Mouse (Mus musculus) limb, embryonic 10.5 days (tissue): ENCODE results near the gene Siglec1. TPM values are rescaled to one million over a fixed set of nuclear protein-coding genes. Genes with fewer than 3 reads are reported as not detected.
A peak's percentile ranks its signal among the peaks of the same experiment; 100 is the strongest.
"Not testable (repeated sequence)": the region's sequence is repeated elsewhere in the genome, so short reads cannot be mapped to it uniquely, and the experiment has no call there.

Source experiments
- DNase-seq: peaks from one replicate; pipeline ENCODE4 v3.0.0-alpha.2; 2017; ENCODE audit warnings: low spot score
- H3K27ac ChIP-seq: fragments of 300-500 bp; sonication (generic); 2 replicates; pipeline ENCODE4 v1.5.1; 2016; ENCODE audit warnings: mild to moderate bottlenecking
- H3K27me3 ChIP-seq: fragments of 300-500 bp; sonication (generic); 2 replicates; pipeline ENCODE4 v1.6.1; 2016; ENCODE audit warnings: low read depth, mild to moderate bottlenecking; ENCODE audit not compliant: poor library complexity, severe bottlenecking
- H3K36me3 ChIP-seq: fragments of 300-500 bp; sonication (generic); 2 replicates; pipeline ENCODE4 v1.6.1; 2016; ENCODE audit warnings: mild to moderate bottlenecking, moderate library complexity
- H3K4me1 ChIP-seq: fragments of 300-500 bp; sonication (generic); 2 replicates; pipeline ENCODE4 v1.6.1; 2016
- H3K4me3 ChIP-seq: fragments of 300-500 bp; sonication (generic); 2 replicates; pipeline ENCODE4 v1.5.1; 2016; ENCODE audit warnings: mild to moderate bottlenecking, moderate library complexity
- H3K9me3 ChIP-seq: fragments of 300-500 bp; sonication (generic); replicated peaks from 2 replicates; pipeline ENCODE4 v1.6.1; 2016; ENCODE audit warnings: mild to moderate bottlenecking
- WGBS: fragments of 180-500 bp; shearing (Covaris S2); methylation state at CpG from one replicate; pipeline ENCODE4 v1.1.7; 2016; 5-methylcytosine and 5-hydroxymethylcytosine counted together
- polyA plus RNA-seq: library from polyadenylated mRNA; unstranded; fragments of >200 nt; fragmentation: Nextera tagmentation; extraction: Ambion mirVana; gene quantifications from 2 replicates; pipeline ENCODE4 v1.2.1, GENCODE M21; 2016

Siglec1 gene
- polyA plus RNA-seq, 1 experiment from 2014 or later = 0.09 TPM

DNA sequence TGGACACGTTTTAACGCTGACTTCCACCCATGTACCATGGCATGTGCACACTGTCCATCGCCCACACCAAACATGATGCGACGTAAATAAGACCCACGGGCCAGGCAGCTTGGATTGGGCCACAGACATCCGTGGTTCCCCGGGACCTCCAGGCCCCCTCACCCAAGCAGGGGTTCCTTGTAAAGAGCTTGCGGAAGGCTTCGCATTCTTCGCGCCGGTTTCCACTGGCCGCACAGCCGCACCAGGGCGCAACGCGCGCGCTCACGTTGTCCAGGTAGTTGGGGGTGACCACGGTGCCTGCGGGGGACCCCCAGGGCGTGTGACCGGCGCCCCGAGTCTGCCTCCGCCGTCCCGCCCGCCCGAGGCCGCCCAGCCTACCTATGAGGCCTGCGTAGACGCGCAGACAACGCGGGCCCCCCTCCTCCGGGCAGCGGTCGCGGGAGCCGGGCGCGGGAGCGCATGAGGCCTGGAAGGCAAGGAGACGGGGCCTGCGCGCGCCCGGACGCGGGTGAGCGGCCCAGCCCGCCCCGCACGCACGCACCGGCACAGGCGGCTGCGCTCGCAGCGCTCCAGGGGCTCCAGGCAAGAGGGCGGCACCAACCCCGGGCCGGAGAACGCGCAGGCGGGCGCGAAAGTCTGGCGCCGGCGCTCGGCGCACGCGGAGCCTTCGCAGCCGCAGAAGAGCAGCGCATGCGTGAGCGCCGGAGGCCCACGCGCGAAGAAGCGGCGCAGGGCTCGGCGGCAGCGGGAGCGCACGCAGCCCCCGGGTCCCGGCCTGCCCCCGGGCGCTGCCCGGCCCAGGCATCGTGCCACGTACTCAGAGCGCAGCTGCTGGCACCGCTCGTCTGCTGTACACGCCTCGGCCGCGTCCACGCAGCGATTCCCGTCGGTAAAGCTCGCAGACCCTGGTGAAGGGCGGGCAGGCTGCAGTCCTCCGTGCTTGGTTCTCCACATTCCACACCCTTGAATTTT, 45.4 kb downstream of the Siglec1 start:
- peak overlapping the region; percentile 89 for H3K27ac ChIP-seq
- peak overlapping the region; percentile 73 for H3K4me3 ChIP-seq
- DNase-seq = peak; percentile 64
- peaks cover 16% of the 10 kb centered on the region for H3K4me1 ChIP-seq
- H3K36me3 ChIP-seq = no peaks in the 10 kb centered on the region
- no peaks in the 10 kb centered on the region for H3K9me3 ChIP-seq
- H3K27me3 ChIP-seq = peaks cover 69% of the 10 kb centered on the region
- 3% methylated on average over 115 of the region's 115 CpGs for WGBS

- peaks cover 61% of the 10 kb centered on the region for H3K27me3 ChIP-seq
- no peak for DNase-seq
- H3K4me1 ChIP-seq = peaks cover 11% of the 10 kb centered on the region
- H3K27ac ChIP-seq = no peak overlapping the region
- no peaks in the 10 kb centered on the region for H3K36me3 ChIP-seq
- no peaks in the 10 kb centered on the region for H3K9me3 ChIP-seq
- H3K4me3 ChIP-seq = no peak overlapping the region
- WGBS = 89% methylated on average over 5 of the region's 5 CpGs
These were observed 47.9 kb downstream of the Siglec1 start for GRCm38 (mm10) chr2:131038675-131039074.

GRCm38 (mm10) chr2:131038197-131038596, 48.4 kb downstream of the Siglec1 start:
- H3K4me1 ChIP-seq = peaks cover 11% of the 10 kb centered on the region
- DNase-seq = no peak
- H3K9me3 ChIP-seq = no peaks in the 10 kb centered on the region
- no peaks in the 10 kb centered on the region for H3K36me3 ChIP-seq
- WGBS = 92% methylated on average over 6 of the region's 6 CpGs
- no peak overlapping the region for H3K4me3 ChIP-seq
- peaks cover 56% of the 10 kb centered on the region for H3K27me3 ChIP-seq
- H3K27ac ChIP-seq = no peak overlapping the region

GRCm38 (mm10) chr2:131037226-131037990, 49.2 kb downstream of the Siglec1 start:
- WGBS = 63% methylated on average over 17 of the region's 17 CpGs
- peaks cover 49% of the 10 kb centered on the region for H3K27me3 ChIP-seq

GRCm38 (mm10) chr2:131036757-131037156, 49.8 kb downstream of the Siglec1 start:
- H3K36me3 ChIP-seq = no peaks in the 10 kb centered on the region
- no peak overlapping the region for H3K27ac ChIP-seq
- H3K27me3 ChIP-seq = peaks cover 42% of the 10 kb centered on the region
- no peak overlapping the region for H3K4me3 ChIP-seq
- H3K4me1 ChIP-seq = peaks cover 11% of the 10 kb centered on the region
- no peak for DNase-seq
- H3K9me3 ChIP-seq = no peaks in the 10 kb centered on the region

More at GRCm38 (mm10) chr2:131037226-131037990, 49.2 kb downstream of the Siglec1 start:
- Histone ChIP-seq H3K27ac (no peak overlapping the region), H3K9me3 (no peaks in the 10 kb centered on the region), H3K4me3 (no peak overlapping the region), H3K36me3 (no peaks in the 10 kb centered on the region), H3K4me1 (peaks cover 11% of the 10 kb centered on the region)
- no peak for DNase-seq

DNA sequence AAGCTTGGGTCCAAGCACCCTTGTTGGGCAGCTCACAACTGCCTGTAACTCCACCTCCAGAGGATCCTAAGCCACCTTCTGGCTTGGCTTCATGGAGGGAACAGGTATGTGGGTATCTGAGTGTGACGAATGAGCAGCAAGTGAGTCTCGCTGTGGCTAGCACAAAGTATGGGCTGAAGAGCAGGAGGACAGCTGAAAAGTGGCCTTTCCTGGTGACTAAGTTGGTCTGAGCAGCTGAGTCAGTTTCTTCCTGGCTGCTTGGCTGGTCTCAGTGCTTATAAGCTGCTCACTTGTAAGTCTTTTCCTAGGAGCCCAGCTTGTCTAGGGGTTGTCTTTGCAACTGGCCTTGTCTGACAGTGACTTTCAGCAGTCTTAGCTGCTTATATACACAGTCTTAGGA, 50.2 kb downstream of the Siglec1 start:
- peaks cover 8% of the 10 kb centered on the region for H3K4me1 ChIP-seq
- H3K9me3 ChIP-seq = no peaks in the 10 kb centered on the region
- H3K27me3 ChIP-seq = peaks cover 38% of the 10 kb centered on the region
- no peak overlapping the region for H3K27ac ChIP-seq
- DNase-seq = no peak
- WGBS = 98% methylated on average over 2 of the region's 2 CpGs
- H3K4me3 ChIP-seq = no peak overlapping the region
- H3K36me3 ChIP-seq = no peaks in the 10 kb centered on the region

- not testable (repeated sequence) for DNase-seq, H3K9me3 ChIP-seq, H3K4me3 ChIP-seq, H3K27me3 ChIP-seq, H3K4me1 ChIP-seq, H3K27ac ChIP-seq, H3K36me3 ChIP-seq
- 68% methylated on average over 1 of the region's 1 CpGs for WGBS
These were observed 55.2 kb downstream of the Siglec1 start for GRCm38 (mm10) chr2:131031406-131031805.

DNA sequence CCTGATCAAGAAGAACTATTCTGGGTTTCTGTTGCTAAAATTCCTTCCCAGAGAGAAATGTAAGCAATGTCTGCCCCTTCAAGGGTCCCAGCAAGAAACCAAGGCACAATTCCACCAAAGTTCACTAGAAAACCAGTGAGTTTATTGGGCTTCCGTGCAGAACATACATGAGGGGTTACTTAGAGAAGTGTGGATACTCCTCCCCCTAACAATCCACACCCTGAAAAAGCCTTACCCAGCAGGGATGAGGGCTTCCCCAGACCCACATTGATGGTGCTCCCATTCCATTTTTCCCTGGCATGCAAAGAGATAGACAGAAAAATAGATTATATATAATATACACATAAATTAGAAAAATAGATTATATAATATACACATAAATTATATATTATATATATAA, 55.6 kb downstream of the Siglec1 start:
- Histone ChIP-seq H3K4me3 (no peak overlapping the region), H3K9me3 (no peaks in the 10 kb centered on the region), H3K36me3 (0 out of 2 replicates have a peak, but pooled peaks cover 2% of the 10 kb centered on the region), H3K4me1 (no peaks in the 10 kb centered on the region), H3K27me3 (peaks cover 2% of the 10 kb centered on the region; the same call in 1 of the 2 replicates), H3K27ac (no peak overlapping the region)
- WGBS = 97% methylated on average over 1 of the region's 1 CpGs
- no peak for DNase-seq

DNA sequence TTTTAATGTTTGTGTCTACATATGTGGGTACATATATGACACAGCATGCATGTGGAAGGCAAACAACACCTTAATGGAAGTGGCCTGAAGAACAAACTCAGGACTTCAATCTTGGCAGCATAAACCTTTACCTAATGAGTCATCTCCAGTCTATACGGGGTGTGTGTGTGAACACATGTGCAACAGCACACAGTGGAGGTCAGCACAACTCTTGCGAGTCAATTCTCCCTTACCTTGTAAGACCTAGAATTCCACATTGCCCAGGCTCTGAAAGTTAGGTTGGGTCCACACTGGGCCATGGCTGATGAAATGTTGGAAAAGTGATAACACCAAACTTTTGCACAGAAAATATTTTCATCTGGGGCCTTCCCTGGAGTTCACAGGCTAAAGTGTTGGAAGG, 56.0 kb downstream of the Siglec1 start:
- Histone ChIP-seq H3K9me3 (no peaks in the 10 kb centered on the region), H3K36me3 (0 out of 2 replicates have a peak, but pooled peaks cover 6% of the 10 kb centered on the region), H3K4me3 (no peak overlapping the region), H3K27ac (no peak overlapping the region), H3K4me1 (no peaks in the 10 kb centered on the region), H3K27me3 (no peaks in the 10 kb centered on the region)
- DNase-seq = no peak
- WGBS = 92% methylated on average over 2 of the region's 2 CpGs

- H3K27ac ChIP-seq = no peak overlapping the region
- DNase-seq = no peak
- no peak overlapping the region for H3K4me3 ChIP-seq
- WGBS = 72% methylated on average over 9 of the region's 9 CpGs
- no peaks in the 10 kb centered on the region for H3K27me3 ChIP-seq
- peaks cover 8% of the 10 kb centered on the region for H3K36me3 ChIP-seq
- no peaks in the 10 kb centered on the region for H3K4me1 ChIP-seq
- H3K9me3 ChIP-seq = no peaks in the 10 kb centered on the region
These were observed 57.3 kb downstream of the Siglec1 start for GRCm38 (mm10) chr2:131029065-131029935.

DNA sequence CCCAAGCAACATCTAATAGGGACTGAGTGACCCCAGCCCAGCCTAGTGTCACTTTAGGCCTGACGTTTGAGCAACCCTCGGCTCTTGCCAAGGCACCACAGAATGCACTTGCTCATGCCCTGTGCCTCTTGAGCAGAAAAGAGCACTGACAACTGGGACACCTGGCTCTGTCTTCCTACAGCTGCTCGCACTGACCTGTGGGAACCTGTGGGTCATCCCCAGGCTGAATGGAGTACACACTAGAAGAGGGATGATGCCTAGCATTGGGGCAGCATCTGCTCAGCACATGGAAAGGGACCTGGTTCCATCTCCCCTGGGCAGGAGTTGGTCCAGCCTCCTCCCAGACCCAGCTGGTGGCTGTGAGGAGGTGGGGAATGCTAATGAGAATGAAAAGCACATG, 59.6 kb downstream of the Siglec1 start:
- no peaks in the 10 kb centered on the region for H3K9me3 ChIP-seq
- H3K36me3 ChIP-seq = peaks cover 28% of the 10 kb centered on the region
- no peaks in the 10 kb centered on the region for H3K4me1 ChIP-seq
- H3K4me3 ChIP-seq = no peak overlapping the region
- 84% methylated on average over 3 of the region's 3 CpGs for WGBS
- no peaks in the 10 kb centered on the region for H3K27me3 ChIP-seq
- H3K27ac ChIP-seq = no peak overlapping the region
- DNase-seq = no peak

- H3K4me3 ChIP-seq = no peak overlapping the region
- no peaks in the 10 kb centered on the region for H3K4me1 ChIP-seq
- peaks cover 33% of the 10 kb centered on the region for H3K36me3 ChIP-seq
- H3K9me3 ChIP-seq = no peaks in the 10 kb centered on the region
- DNase-seq = no peak
- H3K27ac ChIP-seq = no peak overlapping the region
- H3K27me3 ChIP-seq = no peaks in the 10 kb centered on the region
- WGBS = 94% methylated on average over 2 of the region's 2 CpGs
These were observed 61.3 kb downstream of the Siglec1 start for GRCm38 (mm10) chr2:131025230-131025629.
